Mouse (Mus musculus): ENCODE data around the gene Pde9a.

DNA sequence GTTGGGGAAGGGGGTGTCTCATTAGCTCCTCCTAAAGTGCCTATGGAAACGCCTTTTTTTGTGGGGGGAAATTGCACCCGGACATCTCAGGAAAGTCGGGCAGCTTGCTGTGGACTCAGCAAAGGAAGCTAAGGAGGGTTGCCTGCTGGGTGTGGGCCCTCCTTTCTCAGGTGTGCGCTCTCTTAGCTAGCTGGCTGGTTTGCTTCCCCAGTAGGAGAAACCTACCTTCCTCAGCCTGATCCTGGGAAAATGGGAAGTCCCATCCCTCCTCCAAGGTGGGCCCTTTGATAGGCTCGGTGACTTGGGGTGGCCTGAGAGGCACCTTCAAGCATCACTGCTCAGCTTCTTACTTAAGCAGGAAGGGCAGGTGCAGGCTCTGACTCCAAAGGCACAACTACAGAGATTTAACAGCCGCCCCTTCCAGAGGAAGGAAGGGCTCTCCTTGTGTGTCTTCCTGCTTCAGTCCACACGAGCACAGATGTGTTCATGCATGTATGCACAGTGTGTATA, 811 bp downstream of the Pde9a start:
- TF ChIP-seq CTCF (IDR thresholded peaks at IDR 0.05; ENCODE audit: insufficient read depth, low read depth, low read length) (no peak), POLR2A (IDR thresholded peaks at IDR 0.05; ENCODE audit: insufficient read depth, low read depth, low read length) (no peak)
